In the genomic region with DNA sequence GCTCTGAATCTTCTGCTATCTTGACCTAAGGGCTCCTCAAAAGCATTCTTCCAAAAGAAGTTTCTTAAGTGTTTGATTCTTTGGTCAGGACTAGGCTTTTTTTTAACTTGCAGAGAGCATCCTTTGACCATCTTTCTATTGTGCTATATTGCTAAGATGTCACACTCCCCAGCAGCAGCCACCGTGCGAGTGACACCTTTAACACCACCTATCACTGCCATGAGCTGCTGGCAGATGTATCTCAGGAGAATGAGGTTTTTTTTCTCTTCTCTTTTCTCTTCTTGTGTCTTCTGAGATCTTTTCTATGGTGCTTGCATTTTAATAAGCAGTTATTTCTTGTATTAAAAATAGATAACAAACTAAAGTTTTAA, we compare ENCODE assay signal across 18 mouse cellular contexts. TPM values are rescaled to one million over a fixed set of nuclear protein-coding genes. Genes with fewer than 3 reads are reported as not detected.
DNase-seq lines count a peak whose midpoint lies in the region; ATAC-seq and TF ChIP-seq lines count a peak whose summit lies in the region.
"Had no signal": no experiment of that assay in that cellular context is flagged by ENCODE, and none has a peak within 500 bp of the region (broad histone marks: within the 10 kb centered on the region; RNA-seq: fewer than 3 reads in every experiment).

No protein-coding gene starts in this region.

- H3K36me3 ChIP-seq in forebrain, embryonic 13.5 days (ENCODE audit: poor library complexity, severe bottlenecking): no peaks in the 10 kb centered on the region
- H3K36me3 ChIP-seq in forebrain, embryonic 10.5 days (replicated peaks): no peaks in the 10 kb centered on the region
- no peaks in the 10 kb centered on the region for H3K36me3 ChIP-seq in hindbrain, embryonic 13.5 days
- H3K36me3 ChIP-seq in hindbrain, embryonic 11.5 days (ENCODE audit: control insufficient read depth, insufficient read depth, low read length): no peaks in the 10 kb centered on the region
- no peaks in the 10 kb centered on the region for H3K36me3 ChIP-seq in midbrain, embryonic 14.5 days (ENCODE audit: control insufficient read depth, insufficient read depth, low read length)
- H3K36me3 ChIP-seq in midbrain, embryonic 11.5 days (ENCODE audit: control insufficient read depth, insufficient read depth, low read length): no peaks in the 10 kb centered on the region
- no peaks in the 10 kb centered on the region for H3K36me3 ChIP-seq in midbrain, postnatal 0 days (ENCODE audit: insufficient read depth, low read length)
- no peaks in the 10 kb centered on the region for H3K36me3 ChIP-seq in liver, embryonic 11.5 days (ENCODE audit: control insufficient read depth, insufficient read depth, low read length)
- H3K36me3 ChIP-seq: liver, embryonic 15.5 days; neural tube, embryonic 13.5 days had no signal

- H3K9me3 ChIP-seq in forebrain, embryonic 13.5 days (replicated peaks): no peaks in the 10 kb centered on the region
- H3K9me3 ChIP-seq in forebrain, embryonic 10.5 days: no peaks in the 10 kb centered on the region
- no peaks in the 10 kb centered on the region for H3K9me3 ChIP-seq in hindbrain, embryonic 13.5 days
- no peaks in the 10 kb centered on the region for H3K9me3 ChIP-seq in hindbrain, embryonic 11.5 days (ENCODE audit: control insufficient read depth, low read length)
- H3K9me3 ChIP-seq in midbrain, embryonic 14.5 days (ENCODE audit: control insufficient read depth, low read length): no peaks in the 10 kb centered on the region
- H3K9me3 ChIP-seq in midbrain, embryonic 11.5 days (ENCODE audit: control insufficient read depth, low read length): no peaks in the 10 kb centered on the region
- H3K9me3 ChIP-seq in midbrain, postnatal 0 days (ENCODE audit: low read length): no peaks in the 10 kb centered on the region
- H3K9me3 ChIP-seq in liver, embryonic 11.5 days (ENCODE audit: control insufficient read depth, low read length): no peaks in the 10 kb centered on the region
- H3K9me3 ChIP-seq: kidney, embryonic 15.5 days; limb, embryonic 15.5 days; liver, embryonic 15.5 days; lung, embryonic 15.5 days; neural tube, embryonic 13.5 days; stomach, embryonic 15.5 days had no signal

- peak; percentile 40; the same call in 1 of the 2 replicates for ATAC-seq in forebrain, embryonic 13.5 days
- peak; percentile 34; the same call in 1 of the 2 replicates for ATAC-seq in hindbrain, embryonic 13.5 days (ENCODE audit: low FRiP score)
- no peak for ATAC-seq in hindbrain, embryonic 11.5 days (ENCODE audit: low FRiP score)
- ATAC-seq in midbrain, embryonic 14.5 days (ENCODE audit: low FRiP score, low TSS enrichment): no peak
- ATAC-seq in midbrain, embryonic 11.5 days (ENCODE audit: low FRiP score): no peak
- ATAC-seq in midbrain, postnatal 0 days (ENCODE audit: low FRiP score): peak; percentile 31; the same call in 1 of the 2 replicates
- no peak for ATAC-seq in liver, embryonic 11.5 days (replicated peaks; ENCODE audit: low FRiP score)
- ATAC-seq: intestine, embryonic 16.5 days had no signal

- H3K4me1 ChIP-seq in forebrain, embryonic 13.5 days: peaks cover 13% of the 10 kb centered on the region; the same call in 1 of the 2 replicates
- peaks cover 4% of the 10 kb centered on the region; the same call in 1 of the 2 replicates for H3K4me1 ChIP-seq in forebrain, embryonic 10.5 days
- peaks cover 8% of the 10 kb centered on the region; the same call in 1 of the 2 replicates for H3K4me1 ChIP-seq in hindbrain, embryonic 13.5 days (replicated peaks)
- H3K4me1 ChIP-seq in hindbrain, embryonic 11.5 days (replicated peaks; ENCODE audit: control insufficient read depth, insufficient read depth, low read length): no peaks in the 10 kb centered on the region
- peaks cover 3% of the 10 kb centered on the region; the same call in 1 of the 2 replicates for H3K4me1 ChIP-seq in midbrain, embryonic 14.5 days (ENCODE audit: control insufficient read depth, insufficient read depth, low read length)
- H3K4me1 ChIP-seq in midbrain, embryonic 11.5 days (ENCODE audit: control insufficient read depth, insufficient read depth, low read length): peaks cover 3% of the 10 kb centered on the region; the same call in 1 of the 2 replicates
- H3K4me1 ChIP-seq in midbrain, postnatal 0 days (ENCODE audit: insufficient read depth, low read length): no peaks in the 10 kb centered on the region; the same call in 1 of the 2 replicates
- H3K4me1 ChIP-seq in liver, embryonic 11.5 days (replicated peaks; ENCODE audit: control insufficient read depth, insufficient read depth, low read length): no peaks in the 10 kb centered on the region
- H3K4me1 ChIP-seq: kidney, embryonic 15.5 days; limb, embryonic 15.5 days; liver, embryonic 15.5 days; stomach, embryonic 15.5 days had no signal

- no peak for DNase-seq in forebrain, embryonic 10.5 days (ENCODE audit: extremely low spot score, low spot score)
- no peak for DNase-seq in hindbrain, embryonic 11.5 days (ENCODE audit: low spot score)
- DNase-seq in midbrain, embryonic 14.5 days: no peak
- DNase-seq in midbrain, embryonic 11.5 days (ENCODE audit: low spot score, missing footprints): no peak
- no peak for DNase-seq in midbrain, postnatal 0 days (ENCODE audit: low spot score)
- DNase-seq in liver, embryonic 11.5 days (ENCODE audit: low spot score): no peak
- DNase-seq: gastrocnemius, postnatal 25 days; thymus, postnatal 36 days had no signal

- H3K9ac ChIP-seq in forebrain, embryonic 13.5 days: no peak overlapping the region
- no peak overlapping the region for H3K9ac ChIP-seq in hindbrain, embryonic 13.5 days
- no peak overlapping the region for H3K9ac ChIP-seq in hindbrain, embryonic 11.5 days (ENCODE audit: low read depth, low read length)
- no peak overlapping the region for H3K9ac ChIP-seq in midbrain, embryonic 14.5 days (replicated peaks; ENCODE audit: low read length)
- no peak overlapping the region for H3K9ac ChIP-seq in midbrain, embryonic 11.5 days (ENCODE audit: low read length)
- no peak overlapping the region for H3K9ac ChIP-seq in midbrain, postnatal 0 days (replicated peaks; ENCODE audit: low read length, poor library complexity, severe bottlenecking)
- H3K9ac ChIP-seq in liver, embryonic 11.5 days (ENCODE audit: low read depth, low read length): no peak overlapping the region
- H3K9ac ChIP-seq: kidney, embryonic 15.5 days; limb, embryonic 15.5 days; liver, embryonic 15.5 days; lung, embryonic 15.5 days; neural tube, embryonic 13.5 days; stomach, embryonic 15.5 days had no signal

- H3K27ac ChIP-seq in forebrain, embryonic 13.5 days: peak overlapping the region; percentile 73
- no peak overlapping the region for H3K27ac ChIP-seq in forebrain, embryonic 10.5 days
- H3K27ac ChIP-seq in hindbrain, embryonic 13.5 days: peak overlapping the region; percentile 76
- no peak overlapping the region for H3K27ac ChIP-seq in hindbrain, embryonic 11.5 days (ENCODE audit: low read depth, low read length)
- H3K27ac ChIP-seq in midbrain, embryonic 14.5 days (replicated peaks; ENCODE audit: low read depth, low read length): peak overlapping the region; percentile 52
- H3K27ac ChIP-seq in midbrain, embryonic 11.5 days (ENCODE audit: low read depth, low read length): no peak overlapping the region
- peak overlapping the region; percentile 86 for H3K27ac ChIP-seq in midbrain, postnatal 0 days (ENCODE audit: low read depth, low read length)
- H3K27ac ChIP-seq in liver, embryonic 11.5 days (ENCODE audit: low read depth, low read length): no peak overlapping the region
- H3K27ac ChIP-seq: kidney, embryonic 15.5 days; limb, embryonic 15.5 days; liver, embryonic 15.5 days; lung, embryonic 15.5 days; neural tube, embryonic 13.5 days; stomach, embryonic 15.5 days had no signal

- no peaks in the 10 kb centered on the region for H3K27me3 ChIP-seq in forebrain, embryonic 13.5 days
- no peaks in the 10 kb centered on the region for H3K27me3 ChIP-seq in forebrain, embryonic 10.5 days (ENCODE audit: poor library complexity, severe bottlenecking)
- H3K27me3 ChIP-seq in hindbrain, embryonic 13.5 days: no peaks in the 10 kb centered on the region
- H3K27me3 ChIP-seq in hindbrain, embryonic 11.5 days (ENCODE audit: control insufficient read depth, insufficient read depth, low read length): no peaks in the 10 kb centered on the region
- no peaks in the 10 kb centered on the region for H3K27me3 ChIP-seq in midbrain, embryonic 14.5 days (ENCODE audit: control insufficient read depth, insufficient read depth, low read length)
- no peaks in the 10 kb centered on the region for H3K27me3 ChIP-seq in midbrain, embryonic 11.5 days (ENCODE audit: control insufficient read depth, insufficient read depth, low read length)
- no peaks in the 10 kb centered on the region for H3K27me3 ChIP-seq in midbrain, postnatal 0 days (ENCODE audit: insufficient read depth, low read length)
- H3K27me3 ChIP-seq in liver, embryonic 11.5 days (replicated peaks; ENCODE audit: control insufficient read depth, insufficient read depth, low read length): no peaks in the 10 kb centered on the region
- H3K27me3 ChIP-seq: kidney, embryonic 15.5 days; limb, embryonic 15.5 days; liver, embryonic 15.5 days; lung, embryonic 15.5 days; neural tube, embryonic 13.5 days; stomach, embryonic 15.5 days had no signal

- no peak overlapping the region; the same call in 1 of the 2 replicates for H3K4me2 ChIP-seq in forebrain, embryonic 13.5 days
- H3K4me2 ChIP-seq in hindbrain, embryonic 13.5 days: 0 out of 2 replicates have a peak overlapping the region, but pooled peaks have one; percentile 19
- H3K4me2 ChIP-seq in hindbrain, embryonic 11.5 days (replicated peaks; ENCODE audit: low read depth, low read length): no peak overlapping the region
- peak overlapping the region; percentile 33 for H3K4me2 ChIP-seq in midbrain, embryonic 14.5 days (ENCODE audit: low read length)
- no peak overlapping the region for H3K4me2 ChIP-seq in midbrain, embryonic 11.5 days
- peak overlapping the region; percentile 5; the same call in 1 of the 2 replicates for H3K4me2 ChIP-seq in midbrain, postnatal 0 days (ENCODE audit: low read depth, low read length, poor library complexity, severe bottlenecking)
- no peak overlapping the region for H3K4me2 ChIP-seq in liver, embryonic 11.5 days
- H3K4me2 ChIP-seq: kidney, embryonic 15.5 days; limb, embryonic 15.5 days; liver, embryonic 15.5 days; lung, embryonic 15.5 days; neural tube, embryonic 13.5 days; stomach, embryonic 15.5 days had no signal

- no peak for TF ChIP-seq CTCF in midbrain, postnatal 0 days (IDR thresholded peaks at IDR 0.05)

- 46% methylated on average over 2 of the region's 2 CpGs for WGBS in forebrain, embryonic 13.5 days
- WGBS in forebrain, embryonic 10.5 days: 89% methylated on average over 2 of the region's 2 CpGs
- 58% methylated on average over 2 of the region's 2 CpGs for WGBS in hindbrain, embryonic 13.5 days
- WGBS in hindbrain, embryonic 11.5 days: 57% methylated on average over 2 of the region's 2 CpGs
- WGBS in midbrain, embryonic 14.5 days: 46% methylated on average over 2 of the region's 2 CpGs
- WGBS in midbrain, embryonic 11.5 days: 70% methylated on average over 2 of the region's 2 CpGs
- WGBS in midbrain, postnatal 0 days: 24% methylated on average over 2 of the region's 2 CpGs
- 76% methylated on average over 2 of the region's 2 CpGs for WGBS in liver, embryonic 11.5 days

- H3K4me3 ChIP-seq in forebrain, embryonic 13.5 days: no peak overlapping the region
- H3K4me3 ChIP-seq in forebrain, embryonic 10.5 days: no peak overlapping the region
- no peak overlapping the region for H3K4me3 ChIP-seq in hindbrain, embryonic 13.5 days
- H3K4me3 ChIP-seq in hindbrain, embryonic 11.5 days (ENCODE audit: low read depth, low read length): no peak overlapping the region
- no peak overlapping the region for H3K4me3 ChIP-seq in midbrain, embryonic 14.5 days (replicated peaks; ENCODE audit: low read depth, low read length)
- H3K4me3 ChIP-seq in midbrain, embryonic 11.5 days (ENCODE audit: low read depth, low read length): no peak overlapping the region
- no peak overlapping the region for H3K4me3 ChIP-seq in midbrain, postnatal 0 days (ENCODE audit: low read depth, low read length)
- H3K4me3 ChIP-seq in liver, embryonic 11.5 days (ENCODE audit: low read depth, low read length): no peak overlapping the region
- H3K4me3 ChIP-seq: heart, adult 2 months; kidney, embryonic 15.5 days; limb, embryonic 15.5 days; liver, embryonic 15.5 days; lung, embryonic 15.5 days; neural tube, embryonic 13.5 days; stomach, embryonic 15.5 days had no signal

RNA-seq across cellular contexts. Expression of a gene that starts 51.2 kb away (rescaled TPM):
- polyA plus RNA-seq in forebrain, embryonic 13.5 days (2015; fragmentation: Nextera tagmentation; extraction: Ambion mirVana): 0.63 and 1.0 TPM in 2 replicates
- polyA plus RNA-seq in forebrain, embryonic 10.5 days (2016; fragmentation: Nextera tagmentation; extraction: Ambion mirVana): 1.9 and 2.3 TPM in 2 replicates
- 2.4 and 2.6 TPM in 2 replicates for polyA plus RNA-seq in hindbrain, embryonic 13.5 days (2015; fragmentation: Nextera tagmentation; extraction: Ambion mirVana)
- 3.4 and 5.3 TPM in 2 replicates for polyA plus RNA-seq in hindbrain, embryonic 11.5 days (2014; fragmentation: Nextera tagmentation; extraction: Ambion mirVana)
- 0.15 and 1.1 TPM in 2 replicates for polyA plus RNA-seq in midbrain, embryonic 14.5 days (2014; fragmentation: Nextera tagmentation; extraction: Ambion mirVana)
- 3.3 and 3.6 TPM in 2 replicates for polyA plus RNA-seq in midbrain, embryonic 11.5 days (2014; fragmentation: Nextera tagmentation; extraction: Ambion mirVana)
- 5.4 and 6.5 TPM in 2 replicates for total RNA-seq in midbrain, postnatal 0 days (2014; rRNA removed)
- 1.9 and 2.1 TPM in 2 replicates for polyA plus RNA-seq in midbrain, postnatal 0 days (2015; fragmentation: Nextera tagmentation; extraction: Ambion mirVana)
- polyA plus RNA-seq in liver, embryonic 11.5 days (2014; fragmentation: Nextera tagmentation; extraction: Ambion mirVana): 3.0 and 4.4 TPM in 2 replicates

Comparison
In these comparisons a context has a peak if more than half of its experiments do, and no peak if none do; other contexts are left out.
1. ATAC-seq: peak in forebrain, embryonic 13.5 days (single experiment), hindbrain, embryonic 13.5 days (single experiment) and midbrain, postnatal 0 days (single experiment); none in hindbrain, embryonic 11.5 days (single experiment), midbrain, embryonic 14.5 days (single experiment), midbrain, embryonic 11.5 days (single experiment) and liver, embryonic 11.5 days (single experiment).
2. H3K27ac ChIP-seq: peak in forebrain, embryonic 13.5 days (single experiment), hindbrain, embryonic 13.5 days (single experiment), midbrain, embryonic 14.5 days (single experiment) and midbrain, postnatal 0 days (single experiment); none in forebrain, embryonic 10.5 days (single experiment), hindbrain, embryonic 11.5 days (single experiment), midbrain, embryonic 11.5 days (single experiment) and liver, embryonic 11.5 days (single experiment).
3. H3K4me2 ChIP-seq: peak in hindbrain, embryonic 13.5 days (single experiment), midbrain, embryonic 14.5 days (single experiment) and midbrain, postnatal 0 days (single experiment); none in forebrain, embryonic 13.5 days (single experiment), hindbrain, embryonic 11.5 days (single experiment), midbrain, embryonic 11.5 days (single experiment) and liver, embryonic 11.5 days (single experiment).